In the genomic region with DNA sequence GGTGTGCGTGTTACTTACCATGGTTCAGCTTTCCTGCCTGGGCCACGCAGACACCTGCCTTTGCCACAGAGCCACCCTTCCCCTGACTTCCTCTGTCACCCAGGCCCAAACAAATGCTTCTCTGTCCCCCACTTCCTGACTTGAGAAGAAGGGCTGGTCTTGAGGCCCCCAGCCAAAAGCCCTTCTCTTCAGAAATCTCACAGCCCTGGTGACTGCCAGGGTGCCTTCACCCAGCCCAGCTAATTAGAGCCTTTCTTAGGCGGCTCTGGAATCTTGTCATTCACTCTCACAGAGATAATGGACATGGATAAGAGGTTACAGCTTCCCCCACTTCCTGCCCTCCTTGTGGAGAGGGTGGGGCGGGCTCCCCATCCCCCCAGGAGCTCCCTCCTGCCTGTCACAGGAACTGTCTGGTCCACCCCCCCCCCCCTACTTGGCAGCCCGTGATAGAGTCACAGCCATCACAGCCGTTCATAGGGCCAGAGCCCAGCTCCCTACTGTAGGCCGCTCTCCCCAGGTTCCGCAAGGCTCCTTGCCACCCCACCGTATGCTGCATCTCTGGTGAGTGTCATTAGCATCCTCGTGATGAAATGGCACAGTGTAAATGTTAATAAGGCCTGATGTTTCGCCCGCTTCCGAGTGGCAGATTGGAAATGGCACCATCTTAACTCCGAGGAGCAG, we compare ENCODE assay signal across 9 mouse cellular contexts. TPM values are rescaled to one million over a fixed set of nuclear protein-coding genes. Genes with fewer than 3 reads are reported as not detected.
DNase-seq lines count a peak whose midpoint lies in the region; TF ChIP-seq lines count a peak whose summit lies in the region.
"Had no signal": no experiment of that assay in that cellular context is flagged by ENCODE, and none has a peak within 500 bp of the region (broad histone marks: within the 10 kb centered on the region; RNA-seq: fewer than 3 reads in every experiment).

No protein-coding gene starts in this region.

- no peaks in the 10 kb centered on the region for H3K36me3 ChIP-seq in kidney, adult 2 months (ENCODE audit: control insufficient read depth, insufficient read depth, low read length)
- H3K36me3 ChIP-seq: neural tube, embryonic 12.5 days had no signal

- H3K4me1 ChIP-seq in kidney, adult 2 months (ENCODE audit: control insufficient read depth, insufficient read depth, low read length) = peaks cover 4% of the 10 kb centered on the region; the same call in 1 of the 2 replicates

- no peaks in the 10 kb centered on the region for H3K27me3 ChIP-seq in kidney, adult 2 months (replicated peaks; ENCODE audit: control insufficient read depth, insufficient read depth, low read length)

- WGBS in kidney, adult 2 months = 80% methylated on average over 14 of the region's 14 CpGs

- DNase-seq in kidney, adult 2 months = peak; percentile 30
- no peak for DNase-seq in kidney, postnatal 10 days
- peak; percentile 50 to 55 for DNase-seq in cerebellum, postnatal 36 days
- DNase-seq in induced T-regulatory cell, adult 2 months (ENCODE audit: low read depth) = peak; percentile 51
- peak; percentile 57 for DNase-seq in retina, embryonic 14.5 days (ENCODE audit: low spot score)
- no peak for DNase-seq in right cerebral cortex, postnatal 10 days (ENCODE audit: low spot score in 2 of 2)
- no peak for DNase-seq in frontal cortex, postnatal 10 days (ENCODE audit: low spot score in 2 of 2)
- no peak for DNase-seq in urinary bladder, postnatal 14 days (ENCODE audit: low spot score)

- TF ChIP-seq POLR2A in kidney, adult 2 months (IDR thresholded peaks at IDR 0.05; ENCODE audit: low read depth, low read length) = no peak

- H3K27ac ChIP-seq in kidney, adult 2 months (ENCODE audit: insufficient read depth, low read depth, low read length) = no peak overlapping the region
- H3K27ac ChIP-seq: neural tube, embryonic 12.5 days had no signal

- H3K4me3 ChIP-seq in kidney, adult 2 months (ENCODE audit: insufficient read depth, low read depth, low read length) = no peak overlapping the region
- H3K4me3 ChIP-seq: neural tube, embryonic 12.5 days had no signal

- TF ChIP-seq CTCF in kidney, adult 2 months (conservative IDR thresholded peaks at IDR 0.05; ENCODE audit: insufficient read depth, insufficient read length, low read depth, low read length) = no peak

RNA-seq across cellular contexts. Expression of gene Nat9, which starts 39.3 kb away (rescaled TPM):
- 32.4 and 35.3 TPM in 2 replicates for polyA plus RNA-seq in kidney, adult 2 months (2012; rRNA removed)

RNA-seq across cellular contexts. Expression of gene Tmem104, which starts 39.7 kb away (rescaled TPM):
- polyA plus RNA-seq in kidney, adult 2 months (2012; rRNA removed) = 13.0 and 14.8 TPM in 2 replicates

RNA-seq across cellular contexts. Expression of gene Grin2c, which starts 40.1 kb away (rescaled TPM):
- 0.34 and 0.42 TPM in 2 replicates for polyA plus RNA-seq in kidney, adult 2 months (2012; rRNA removed)

RNA-seq across cellular contexts. Expression of gene Fdxr, which starts 49.9 kb away (rescaled TPM):
- 18.0 and 21.0 TPM in 2 replicates for polyA plus RNA-seq in kidney, adult 2 months (2012; rRNA removed)

Comparison
In these comparisons a context has a peak if more than half of its experiments do, and no peak if none do; other contexts are left out.
1. DNase-seq: peak in kidney, adult 2 months (single experiment), cerebellum, postnatal 36 days (2 of 2), induced T-regulatory cell, adult 2 months (single experiment) and retina, embryonic 14.5 days (single experiment); none in kidney, postnatal 10 days (single experiment), right cerebral cortex, postnatal 10 days (0 of 2), frontal cortex, postnatal 10 days (0 of 2) and urinary bladder, postnatal 14 days (single experiment).